Mouse (Mus musculus): Measurements from ENCODE around the gene Ttc7b.

GRCm38 (mm10) chr12:100323641-100324040, 197.0 kb downstream of the Ttc7b start:
- TF ChIP-seq POLR2A (IDR thresholded peaks at IDR 0.05; ENCODE audit: control insufficient read depth, low read depth, low read length): no peak
- no peak for TF ChIP-seq CTCF (IDR thresholded peaks at IDR 0.05; ENCODE audit: control insufficient read depth, insufficient read depth, insufficient replicate concordance, low read depth, low read length)
